Mouse (Mus musculus): ENCODE data around the gene Ccdc144b.

The Ccdc144b gene

DNA sequence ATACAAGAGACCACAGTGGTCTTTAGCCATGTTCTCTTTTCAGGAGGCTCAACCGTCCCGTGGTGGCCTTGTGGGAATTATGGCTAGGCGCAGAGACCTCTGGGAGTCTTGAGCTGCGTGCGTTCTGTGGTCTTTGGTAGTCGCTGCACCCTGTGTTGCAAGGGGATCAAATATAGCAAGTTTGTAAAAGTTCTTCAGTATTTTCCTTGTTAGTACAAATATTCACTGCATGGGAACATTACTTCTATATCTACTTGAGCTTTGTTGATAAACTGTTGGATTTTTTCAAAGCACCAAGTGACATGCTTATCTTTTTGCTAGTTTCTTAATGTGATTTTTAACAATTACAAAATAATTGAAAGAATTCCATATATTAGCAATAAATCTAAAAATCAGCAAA is at the start of gene Ccdc144b:
Ccdc144b (minus strand) TSS at position 101 of the 400 bp plus-strand sequence.
- DNase-seq, result no peak

DNA sequence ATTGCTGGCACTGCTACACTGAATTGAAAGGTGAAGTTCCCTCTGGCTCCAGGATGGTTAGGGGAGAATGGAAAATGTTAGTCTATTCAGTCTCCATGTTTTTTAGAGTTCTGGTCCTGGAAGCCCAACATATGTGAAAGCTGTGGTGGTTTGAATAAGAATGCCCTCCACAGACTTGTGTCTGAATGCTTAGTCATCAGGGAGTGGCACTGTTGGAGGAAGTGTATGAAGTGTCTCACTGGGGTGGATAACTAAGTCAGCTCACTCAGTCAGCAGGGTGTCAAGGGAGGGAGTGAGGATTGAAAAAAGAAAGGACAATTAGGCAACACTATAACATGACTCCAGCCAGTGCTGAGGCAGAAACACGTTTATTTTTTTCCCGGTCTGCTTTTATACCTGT is 42.0 kb upstream of the Ccdc144b start:
- no peak for DNase-seq

DNA sequence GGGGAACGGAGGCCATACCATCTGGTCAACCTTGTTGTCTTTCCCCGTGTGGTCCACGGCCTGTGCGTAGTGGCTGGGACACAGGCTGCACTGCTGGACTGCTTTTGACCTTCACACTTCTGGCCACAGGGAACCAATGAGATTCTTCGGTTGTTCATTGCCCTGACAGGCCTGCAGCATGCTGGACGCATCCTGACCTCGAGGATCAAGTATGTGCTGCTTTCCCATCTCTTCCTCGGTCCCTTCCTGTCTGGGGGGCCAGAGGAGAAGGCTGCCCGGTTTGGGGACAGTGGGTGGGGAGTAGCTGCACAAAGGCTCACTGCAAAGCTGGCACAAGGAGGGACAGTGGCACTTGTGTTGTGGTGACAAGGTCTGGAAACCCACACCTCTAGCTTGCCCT is 34.2 kb upstream of the Ccdc144b start:
- DNase-seq, result no peak

DNA sequence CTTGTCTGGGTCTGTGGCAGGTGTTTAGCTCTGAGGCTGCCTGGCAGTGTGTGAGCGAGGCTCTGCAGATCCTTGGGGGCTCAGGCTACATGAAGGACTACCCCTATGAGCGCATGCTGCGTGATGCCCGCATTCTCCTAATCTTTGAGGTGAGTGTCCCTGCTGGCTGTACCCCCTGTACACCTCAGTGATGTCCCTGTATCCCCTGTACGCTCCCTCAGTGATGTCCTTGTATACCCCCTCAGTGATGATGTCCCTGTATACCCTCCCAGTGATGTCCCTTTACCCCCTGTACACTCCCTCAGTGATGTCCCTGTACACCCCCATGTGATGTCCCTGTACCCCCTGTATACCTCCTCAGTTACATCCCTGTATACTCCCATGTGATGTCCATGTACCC is 32.0 kb upstream of the Ccdc144b start:
- DNase-seq, result no peak

DNA sequence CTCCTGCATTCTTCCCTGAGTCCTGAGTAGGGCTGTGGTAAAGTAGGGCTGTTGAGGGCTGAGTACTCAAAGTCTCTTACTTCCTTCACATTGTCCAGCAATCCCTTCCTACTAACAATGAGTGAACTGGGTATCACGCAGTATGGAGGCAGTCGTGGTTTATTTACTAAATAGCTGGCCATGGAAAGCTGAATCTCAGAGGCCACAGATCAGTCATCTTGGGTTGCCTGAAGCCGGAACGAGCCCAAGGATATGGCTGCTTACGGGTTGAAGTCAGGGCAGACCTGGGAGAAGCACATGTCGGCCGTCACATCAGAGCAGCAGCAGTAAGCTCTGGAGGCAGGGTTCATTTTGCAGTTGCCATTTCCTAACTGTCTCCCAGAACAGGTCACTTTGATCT is 30.0 kb upstream of the Ccdc144b start:
- DNase-seq, result no peak

DNA sequence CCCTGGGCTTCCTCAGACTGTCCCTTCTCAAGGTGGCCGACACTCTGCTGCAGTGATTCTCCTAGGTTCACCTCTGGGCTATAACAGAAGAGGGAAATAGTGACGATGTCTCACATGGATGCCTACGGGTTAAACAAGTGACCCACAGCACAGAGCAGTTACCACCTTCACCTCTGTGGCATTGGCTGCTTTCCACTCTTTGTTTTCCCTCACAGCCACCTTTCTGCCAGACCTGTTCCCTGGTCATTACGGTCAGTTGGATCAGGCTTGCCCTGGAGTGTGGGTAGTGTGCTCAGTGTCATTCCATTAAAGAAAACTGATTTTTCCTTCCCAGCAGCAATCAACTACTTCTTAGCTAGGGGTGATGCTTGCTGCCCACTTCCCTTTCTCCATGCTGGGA is 29.5 kb upstream of the Ccdc144b start:
- DNase-seq, result no peak

DNA sequence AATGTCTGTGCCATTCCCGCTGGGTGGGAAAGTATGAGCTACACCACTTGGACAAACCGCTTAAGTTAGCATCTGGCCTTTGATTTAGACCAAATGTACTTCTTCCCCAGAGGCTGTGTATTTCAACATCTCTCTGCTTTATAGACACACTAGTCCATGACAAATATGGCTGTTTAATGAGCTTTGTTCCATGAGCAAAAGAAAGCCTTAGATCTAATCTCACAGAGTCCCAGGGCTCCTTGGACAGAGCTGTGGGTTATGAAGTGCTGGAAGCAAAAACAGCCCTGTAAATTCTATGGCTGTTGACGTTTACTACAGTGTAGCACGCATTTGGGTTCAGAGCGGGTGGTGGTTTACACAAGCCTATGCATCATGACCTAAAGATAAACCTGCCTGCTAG is 27.4 kb upstream of the Ccdc144b start:
- DNase-seq, result no peak

DNA sequence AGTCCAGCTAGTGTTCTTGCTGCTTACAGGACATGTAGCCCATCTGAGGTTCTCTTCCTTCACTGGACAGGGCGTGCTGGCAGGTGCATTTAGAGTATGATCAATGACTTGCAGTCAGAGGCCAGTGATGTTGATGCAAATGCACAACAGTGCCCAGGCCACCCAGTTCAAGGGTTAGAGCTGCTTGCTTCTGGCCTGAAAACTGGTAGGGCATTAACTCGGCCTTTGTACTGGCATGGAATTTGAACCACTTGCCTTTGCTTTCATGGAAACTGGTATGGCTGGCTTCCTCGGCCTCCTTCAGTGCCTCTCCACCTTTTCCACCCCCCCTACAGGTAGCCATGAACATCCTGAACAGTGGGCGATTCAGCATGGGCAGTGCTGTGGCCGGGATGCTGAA is 26.5 kb upstream of the Ccdc144b start:
- DNase-seq, result no peak

DNA sequence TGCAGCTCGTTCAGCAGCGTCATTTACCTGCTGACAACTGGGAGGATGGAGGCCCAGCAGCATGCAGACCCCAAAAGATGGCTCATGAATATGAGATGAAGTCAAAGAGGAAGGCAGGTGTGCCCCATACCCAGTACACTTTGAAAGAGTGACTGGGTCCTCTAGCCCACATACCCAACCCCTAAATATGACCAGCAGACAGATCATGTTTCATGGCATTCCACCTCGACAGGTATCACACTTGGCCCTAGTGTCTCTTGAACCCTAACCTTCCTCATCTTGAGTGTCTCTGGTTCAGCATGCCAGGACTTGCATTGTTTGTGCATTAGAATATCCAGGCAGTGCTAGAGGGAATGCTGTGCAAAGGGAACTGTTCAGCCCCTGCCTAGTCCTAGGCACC is 24.0 kb upstream of the Ccdc144b start:
- DNase-seq, result no peak

DNA sequence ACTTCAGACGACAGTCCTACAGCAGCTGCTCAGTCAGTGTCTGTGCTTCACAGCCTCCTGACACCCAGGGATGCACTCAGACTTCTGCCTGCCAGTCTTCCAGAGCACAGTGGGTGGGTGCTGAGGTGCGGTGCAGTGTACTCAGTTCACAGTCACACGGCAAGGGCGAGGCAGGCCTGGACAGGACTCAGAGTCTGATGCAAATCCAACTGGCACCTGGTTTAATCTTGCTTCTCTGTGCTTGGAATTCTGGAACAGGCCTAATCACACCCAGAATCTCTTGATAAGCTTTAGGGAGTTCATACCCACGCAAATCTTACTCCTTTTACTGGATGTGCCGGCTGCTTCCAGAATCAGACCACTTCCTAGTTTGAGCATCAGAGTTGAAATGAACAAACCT is 22.1 kb upstream of the Ccdc144b start:
- no peak for DNase-seq

DNA sequence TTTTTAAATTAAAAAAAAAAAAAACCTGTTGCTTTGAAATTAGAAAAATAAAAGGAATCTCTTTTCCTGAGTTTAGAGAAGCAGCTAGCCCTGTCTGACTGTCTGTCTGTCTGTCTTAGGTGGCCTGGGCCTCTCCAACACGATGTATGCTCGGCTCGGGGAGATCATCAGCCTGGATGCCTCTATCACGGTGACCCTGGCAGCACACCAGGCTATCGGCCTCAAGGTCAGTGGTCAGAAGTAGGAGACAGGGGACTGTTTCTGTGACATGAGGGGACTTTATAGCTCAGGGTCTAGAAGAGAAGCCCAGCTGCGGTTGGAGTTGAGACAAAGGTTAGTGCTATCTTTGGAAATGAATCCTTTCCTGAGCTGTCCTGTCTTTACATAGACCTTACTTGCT is 20.9 kb upstream of the Ccdc144b start:
- no peak for DNase-seq

DNA sequence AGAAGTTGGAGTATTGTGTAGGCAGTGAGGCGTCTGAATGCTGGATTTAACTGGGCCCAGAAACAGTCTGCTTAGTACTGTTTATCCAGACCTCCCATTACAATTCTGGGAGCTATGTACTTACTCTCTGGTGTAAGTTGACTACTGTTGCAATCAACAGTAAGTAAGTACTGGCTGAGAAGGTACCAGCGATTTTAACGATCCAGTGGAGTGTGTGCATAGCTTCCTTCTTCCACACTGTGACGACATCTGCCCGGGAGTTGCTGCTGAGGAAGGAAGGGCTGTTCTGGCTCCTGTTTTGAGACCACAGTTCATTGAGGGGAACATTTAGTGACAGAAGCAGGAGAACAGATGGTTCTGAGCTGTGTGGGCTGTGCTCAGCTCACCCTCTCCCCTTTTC is 17.7 kb upstream of the Ccdc144b start:
- no peak for DNase-seq

DNA sequence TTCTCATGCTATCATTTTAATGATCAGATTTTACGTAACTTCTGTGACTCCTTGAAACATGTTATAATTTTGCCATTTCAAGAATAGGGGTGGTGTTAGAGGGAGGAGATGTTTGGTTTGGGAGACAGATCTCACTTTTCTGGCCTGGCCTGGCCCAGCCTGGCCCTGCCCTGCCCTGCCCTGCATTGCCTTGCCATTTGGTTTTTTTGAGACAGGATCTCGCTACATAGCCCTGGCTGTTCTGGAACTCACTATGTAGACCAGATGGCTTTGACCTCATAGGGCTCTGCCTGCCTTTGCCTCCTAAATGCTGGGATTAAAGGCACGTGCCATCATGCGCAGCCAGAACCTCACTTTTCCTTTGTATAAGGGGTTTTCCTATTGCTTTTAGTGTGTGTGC is 17.1 kb upstream of the Ccdc144b start:
- DNase-seq, result no peak

DNA sequence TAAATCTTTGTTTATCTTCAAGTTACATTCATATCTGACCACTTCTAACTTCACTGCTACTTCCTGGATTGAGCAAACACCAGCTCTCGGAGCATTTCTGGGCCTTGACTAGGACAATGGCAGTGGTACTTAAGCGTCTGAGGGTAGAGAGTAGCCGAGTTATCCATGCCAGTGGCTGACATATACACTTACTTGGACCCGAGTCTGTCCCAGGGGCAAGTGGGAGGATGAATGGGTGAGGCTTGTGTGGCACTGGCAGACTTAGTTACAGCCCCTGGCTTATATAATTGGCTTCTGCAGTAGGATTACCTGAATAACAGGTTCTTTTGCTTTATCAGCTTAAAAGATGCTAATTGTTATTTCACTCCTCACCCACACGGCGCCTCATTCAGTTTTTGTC is 14.4 kb upstream of the Ccdc144b start:
- no peak for DNase-seq

DNA sequence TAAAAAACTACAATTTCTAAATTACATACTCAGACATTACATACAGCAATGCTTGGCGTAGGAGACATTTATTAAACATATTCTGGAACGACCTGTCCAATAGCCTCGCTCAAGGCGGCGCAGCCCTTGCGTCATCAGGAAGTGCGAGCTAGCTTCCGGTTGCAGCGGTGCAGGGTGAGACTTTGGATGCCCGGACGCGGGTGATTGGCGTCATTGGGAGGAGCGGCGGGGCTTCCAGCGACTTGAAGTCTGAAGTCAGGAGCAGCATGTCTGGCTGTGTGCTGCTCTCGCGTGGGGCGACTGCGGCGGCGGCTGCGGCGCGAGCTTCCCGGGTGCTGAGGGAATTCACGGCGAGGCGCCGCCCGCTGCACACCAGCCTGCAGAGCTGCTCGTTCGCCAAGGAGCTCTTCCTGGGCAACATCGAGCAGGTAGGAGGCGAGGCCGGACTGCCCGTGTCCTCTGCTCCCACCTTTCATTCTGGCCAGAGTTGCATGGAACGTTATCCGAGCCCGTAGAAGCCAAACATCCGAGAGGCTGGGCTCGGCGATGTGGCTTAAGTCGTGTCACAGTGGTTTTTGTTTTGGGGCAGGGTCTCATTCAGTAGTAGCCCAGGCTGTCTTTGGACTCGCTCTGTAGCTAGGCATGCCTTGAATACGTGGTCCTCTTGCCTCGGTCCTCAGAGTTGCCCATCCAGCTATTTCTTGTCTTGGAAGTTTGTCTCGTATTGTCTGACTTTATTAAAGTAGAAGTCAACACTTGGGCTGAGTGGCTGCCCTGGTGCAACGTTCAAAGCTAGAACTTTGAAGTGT is 12.7 kb upstream of the Ccdc144b start, which contains the start of gene Acad9:
Acad9 (plus strand) TSS at position 137 of the 809 bp plus-strand sequence.
- DNase-seq, result peak; percentile 95 to 96

DNA sequence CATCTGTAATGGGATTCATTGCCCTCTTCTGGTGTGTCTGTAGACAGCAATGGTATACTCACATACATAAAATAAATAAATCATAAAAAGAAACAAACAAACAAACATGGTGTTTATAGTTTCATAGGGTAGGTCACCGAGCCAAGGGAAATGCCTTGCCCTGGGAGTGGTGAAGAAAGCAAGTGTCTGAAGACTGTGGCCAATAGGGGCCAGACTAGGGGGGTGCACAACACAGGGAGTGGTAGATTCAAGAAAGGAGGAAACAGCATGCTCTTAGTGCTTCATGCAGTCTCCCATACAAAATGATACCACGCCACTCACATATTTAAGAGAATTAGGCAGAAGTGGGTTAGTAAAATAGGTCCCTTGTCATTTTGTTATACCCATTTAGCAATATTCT is 11.8 kb upstream of the Ccdc144b start:
- DNase-seq, result peak in 1 of 2 experiments; percentile 8

DNA sequence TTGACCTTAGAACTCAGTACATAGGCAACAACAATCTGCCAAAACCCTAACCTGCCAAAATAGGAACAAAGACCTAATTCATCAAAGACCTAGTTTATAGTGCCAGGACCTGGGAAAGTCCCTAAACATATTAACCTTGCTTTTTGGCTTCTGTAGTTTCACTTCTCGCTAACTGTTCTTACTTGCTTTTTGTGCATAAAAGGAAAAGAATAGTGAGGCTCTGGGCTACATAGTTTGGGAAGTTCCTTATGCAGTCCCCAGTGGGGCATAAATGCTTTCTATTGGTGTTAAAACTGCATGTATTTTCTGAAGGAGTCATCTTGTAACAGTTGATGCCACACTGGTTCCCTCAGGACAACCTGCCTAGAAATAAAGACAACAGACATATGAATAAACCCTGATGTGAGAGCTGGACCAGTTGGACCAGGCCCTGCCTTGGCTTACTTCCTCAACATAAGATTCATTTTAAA is 11.3 kb upstream of the Ccdc144b start:
- DNase-seq, result no peak

DNA sequence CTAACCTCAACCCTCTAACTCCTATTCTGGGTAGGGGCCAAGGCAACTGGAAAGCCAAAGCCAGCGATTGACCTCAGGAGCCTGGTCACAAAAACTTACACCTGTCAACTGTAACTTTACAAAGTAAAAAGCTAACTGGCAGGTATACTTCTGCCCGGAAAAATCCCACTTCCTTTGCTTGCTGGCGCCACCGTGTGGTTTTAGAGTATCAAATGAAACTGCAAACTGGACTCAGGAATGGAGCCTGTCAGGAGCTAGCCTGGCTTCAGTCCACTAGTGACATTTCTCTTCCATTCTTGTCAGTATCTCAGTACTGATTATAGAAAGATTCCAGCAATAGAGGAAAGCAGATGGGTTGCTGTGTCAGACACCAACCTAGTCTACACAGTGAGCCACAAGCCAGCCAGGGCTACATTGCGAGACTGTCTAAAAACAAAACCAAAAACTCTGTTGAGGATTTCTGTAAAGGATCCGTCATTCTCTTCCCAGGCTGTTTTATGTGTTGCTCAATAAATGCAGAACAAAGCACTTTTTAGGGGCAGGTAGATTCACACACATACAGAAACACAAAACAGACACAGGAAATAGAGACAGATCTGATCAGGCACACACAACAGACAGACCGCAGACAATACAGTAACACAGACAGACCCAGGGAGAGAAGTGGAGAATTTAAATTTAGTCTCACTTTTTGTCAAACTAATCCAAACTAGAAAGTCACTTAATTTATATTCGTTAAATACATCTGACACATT is 6.9 kb upstream of the Ccdc144b start:
- peak; percentile 58 to 61 for DNase-seq

DNA sequence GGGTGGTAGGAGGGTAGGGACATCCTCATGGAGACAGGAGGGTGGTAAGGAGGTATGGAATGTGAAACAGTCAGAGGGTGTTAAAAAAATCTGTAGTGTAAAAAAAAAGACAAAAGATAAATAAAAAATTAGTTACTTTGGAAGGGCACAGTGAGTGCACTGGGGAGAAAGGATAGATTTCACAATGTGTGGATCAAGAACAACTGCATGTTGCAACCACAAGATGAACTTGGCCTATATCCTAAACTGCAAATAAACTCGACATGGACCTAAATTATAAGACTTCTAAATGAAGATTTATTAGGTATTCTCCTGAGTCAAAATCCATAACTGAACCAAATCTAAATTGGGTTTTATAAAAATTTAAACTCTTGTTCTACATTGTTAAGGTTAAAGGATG is 4.2 kb downstream of the Ccdc144b start:
- no peak for DNase-seq

DNA sequence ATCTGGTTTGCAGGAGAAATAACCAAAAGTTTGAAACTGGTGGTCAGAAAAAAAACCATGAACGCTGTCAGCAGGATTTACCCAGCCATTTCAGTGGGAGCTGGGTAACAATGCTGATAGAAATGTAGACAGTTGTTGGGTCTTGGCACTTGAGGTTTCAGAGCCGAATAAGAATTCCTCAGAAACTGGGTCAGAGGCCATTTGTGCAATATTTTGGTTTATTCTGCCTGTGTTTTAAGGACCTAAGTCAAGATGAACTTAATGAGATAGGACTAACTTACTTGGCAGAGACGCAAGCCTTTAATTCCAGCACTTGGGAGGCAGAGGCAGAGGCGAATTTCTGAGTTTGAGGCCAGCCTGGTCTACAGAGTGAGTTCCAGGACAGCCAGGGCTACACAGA is 8.3 kb downstream of the Ccdc144b start:
- DNase-seq, result no peak

DNA sequence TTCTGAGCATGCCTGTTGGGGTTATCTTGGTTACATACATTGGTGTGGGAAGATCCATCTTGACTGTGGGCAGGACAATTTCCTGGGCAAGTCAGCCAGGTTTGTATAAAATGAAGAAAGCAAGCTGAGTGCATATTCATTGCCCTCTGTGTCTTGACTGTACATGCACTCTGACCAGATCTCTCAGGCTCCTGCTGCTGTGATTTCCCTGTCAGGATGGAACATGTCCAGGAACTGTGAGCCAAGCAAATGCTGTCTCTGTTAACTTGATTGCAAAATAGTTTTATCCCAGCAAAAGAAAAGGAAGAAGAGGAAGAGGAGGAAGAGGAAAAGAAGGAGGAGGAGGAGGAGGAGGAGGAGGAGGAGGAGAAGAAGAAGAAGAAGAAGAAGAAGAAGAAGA is 8.8 kb downstream of the Ccdc144b start:
- DNase-seq, result no peak

DNA sequence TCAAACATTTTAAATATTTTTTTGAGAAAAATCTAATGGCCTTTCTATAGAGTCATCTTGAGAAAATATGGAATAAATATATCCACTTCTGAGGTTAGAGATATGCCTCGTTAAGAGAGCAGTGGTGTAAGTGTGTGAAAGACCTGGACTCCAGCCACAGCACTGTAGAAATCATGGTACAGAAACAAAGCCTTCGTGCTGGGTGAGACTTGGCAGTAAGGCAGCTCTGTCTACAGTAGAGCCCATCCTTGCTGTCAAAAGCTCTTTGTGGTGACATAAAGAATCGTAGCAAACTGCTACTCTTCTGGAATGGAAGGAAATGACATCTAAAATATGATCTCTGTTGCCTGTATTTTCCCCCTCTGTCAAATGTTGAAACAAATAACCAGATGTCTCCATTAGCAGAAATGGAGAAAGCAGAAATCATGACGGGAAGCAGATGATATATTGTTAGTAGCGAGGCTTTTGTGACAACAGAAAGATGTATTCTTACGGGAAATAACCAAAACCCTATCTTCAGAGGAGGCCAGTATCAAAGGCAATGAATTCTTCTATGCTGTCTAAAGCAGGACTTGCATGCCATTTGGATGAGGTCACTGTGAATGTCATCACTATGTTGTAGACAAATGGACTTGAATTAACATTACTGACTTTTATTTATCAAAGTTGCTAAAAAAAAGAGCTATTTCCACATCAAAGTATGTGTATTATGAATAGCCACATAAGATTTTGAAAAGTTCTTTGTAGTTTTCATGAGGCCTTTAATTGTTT is 21.4 kb downstream of the Ccdc144b start:
- no peak for DNase-seq

DNA sequence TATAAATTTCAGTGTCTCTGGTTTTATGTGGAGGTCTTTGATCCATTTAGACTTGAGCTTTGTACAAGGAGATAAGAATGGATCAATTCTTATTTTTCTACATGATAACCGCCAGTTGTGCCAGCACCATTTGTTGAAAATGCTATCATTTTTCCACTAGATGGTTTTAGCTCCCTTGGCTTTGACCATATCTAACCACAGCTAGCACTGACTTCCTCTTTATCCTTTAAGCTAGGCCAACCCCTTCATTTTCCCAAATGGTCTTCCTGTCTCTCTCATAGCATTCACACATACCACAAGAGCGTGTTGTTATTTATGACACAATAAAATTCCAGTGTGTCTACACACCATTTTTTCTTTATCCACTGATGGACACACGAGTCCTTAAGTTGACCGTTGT is 23.4 kb downstream of the Ccdc144b start:
- no peak for DNase-seq

DNA sequence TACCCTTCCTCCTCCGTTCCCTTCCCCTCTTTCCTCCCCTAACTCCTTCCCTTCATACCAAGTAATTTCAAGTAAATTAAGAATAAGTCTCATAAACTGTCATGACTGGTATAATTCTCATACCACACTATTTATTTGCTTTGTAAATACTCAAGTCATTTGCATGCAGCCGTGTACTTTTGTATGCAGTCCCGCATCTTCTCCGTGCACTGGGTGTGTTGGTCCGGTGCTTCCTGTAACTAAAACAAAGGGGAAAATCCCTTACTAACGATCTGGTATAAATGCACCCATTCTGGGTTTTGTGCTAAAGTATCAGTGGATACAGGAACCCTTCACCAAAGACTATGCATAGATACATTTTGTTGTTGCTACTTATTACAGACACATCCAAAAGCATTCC is 27.6 kb downstream of the Ccdc144b start:
- DNase-seq, result no peak

All from cerebellum, adult 18-20 months (tissue).